Mouse (Mus musculus) lung, adult 2 months (tissue): ENCODE measurements around the gene Ryr1.

Experiments
- CTCF ChIP-seq: fragments of 200-500 bp; IDR thresholded peaks from 2 replicates; pipeline ENCODE4 v1.5.1; 2011; ENCODE audit warnings: mild to moderate bottlenecking, low read length, control low read depth; ENCODE audit not compliant: insufficient read depth
- POLR2A ChIP-seq: fragments of 200-500 bp; IDR thresholded peaks from 2 replicates; pipeline ENCODE4 v1.6.1; 2011; ENCODE audit warnings: low read depth, mild to moderate bottlenecking, control low read depth, low read length, borderline replicate concordance; ENCODE audit errors: extremely low read depth

DNA sequence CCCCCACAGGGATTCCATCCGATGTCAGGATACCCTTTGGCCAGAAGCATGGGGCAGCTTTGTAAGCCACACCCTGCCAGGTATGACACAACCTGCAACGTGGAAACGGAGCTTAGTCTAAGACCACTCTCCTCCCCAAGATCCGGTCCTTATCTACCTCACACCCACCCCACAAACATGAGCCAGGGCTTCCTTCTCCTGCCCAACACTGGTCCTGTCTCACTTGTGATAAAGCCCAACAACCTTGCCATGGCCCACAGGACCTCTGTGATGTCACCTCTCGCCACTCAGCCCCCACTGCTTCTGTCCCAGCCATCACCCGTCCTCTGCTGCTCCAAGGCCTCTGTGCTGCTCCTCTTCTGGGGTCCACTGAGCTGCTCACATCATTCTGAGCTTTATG is 49.8 kb downstream of the Ryr1 start:
- TF ChIP-seq CTCF (no peak), POLR2A (no peak)
